Mouse (Mus musculus) adrenal gland, adult 18-20 months (tissue): Measurements from ENCODE around the gene Igsf11. TPM values are rescaled to one million over a fixed set of nuclear protein-coding genes. Genes with fewer than 3 reads are reported as not detected.
A peak's percentile ranks its signal among the peaks of the same experiment; 100 is the strongest.

Source experiments
- DNase-seq, 2 experiments: peaks; one replicate each; pipeline ENCODE4 v3.0.0; 2021 to 2022; ENCODE audit warnings: low spot score in 2 of 2
- total RNA-seq, 2 experiments: library from RNA; stranded (reverse); gene quantifications; 1 replicate in 1 of 2; 2 replicates in 1 of 2; pipeline ENCODE4 v1.2.3; 2021

Igsf11 gene
- total RNA-seq, 2 experiments from 2014 or later = 4.9 to 40.9 TPM

DNA sequence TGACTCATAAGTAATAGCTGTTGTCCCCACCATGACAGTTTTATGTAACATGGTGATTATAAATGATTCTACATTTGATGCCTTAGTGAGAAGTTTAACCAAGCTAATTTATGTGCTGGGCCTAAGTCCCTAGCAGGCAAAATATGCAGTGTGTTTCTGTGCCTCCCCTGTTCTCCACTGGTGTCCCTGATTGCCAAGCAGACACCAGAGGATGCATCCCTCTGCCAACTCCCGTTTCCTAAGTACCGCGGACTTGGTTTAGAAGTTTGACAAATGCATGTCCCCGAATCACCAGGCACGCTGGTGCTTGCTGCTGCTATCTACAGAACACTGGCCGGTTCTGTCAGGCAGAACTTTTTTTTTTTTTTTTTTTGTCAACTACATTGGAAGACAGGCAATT lies 39.0 kb downstream of the Igsf11 start:
- DNase-seq = peak in 1 of 2 experiments; percentile 18

DNA sequence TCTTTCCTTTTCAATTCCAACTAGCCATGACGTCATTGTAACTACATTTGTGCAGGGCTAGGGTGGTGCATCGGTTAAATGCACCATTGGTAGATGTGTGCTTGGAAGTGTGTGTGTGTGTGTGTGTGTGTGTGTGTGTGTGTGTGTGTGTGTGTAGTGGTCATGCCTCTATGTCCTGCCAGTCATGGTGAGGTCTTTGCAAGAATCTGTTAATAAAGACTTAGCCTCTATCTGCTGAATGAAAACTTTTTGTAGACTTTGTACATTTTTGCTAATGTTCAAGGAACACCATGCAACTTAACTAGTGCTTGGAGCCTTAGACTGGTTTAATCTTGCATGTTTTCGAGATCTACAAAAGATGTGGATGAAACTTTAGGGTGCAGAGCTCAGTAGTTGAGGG lies 48.3 kb downstream of the Igsf11 start:
- no peak for DNase-seq

DNA sequence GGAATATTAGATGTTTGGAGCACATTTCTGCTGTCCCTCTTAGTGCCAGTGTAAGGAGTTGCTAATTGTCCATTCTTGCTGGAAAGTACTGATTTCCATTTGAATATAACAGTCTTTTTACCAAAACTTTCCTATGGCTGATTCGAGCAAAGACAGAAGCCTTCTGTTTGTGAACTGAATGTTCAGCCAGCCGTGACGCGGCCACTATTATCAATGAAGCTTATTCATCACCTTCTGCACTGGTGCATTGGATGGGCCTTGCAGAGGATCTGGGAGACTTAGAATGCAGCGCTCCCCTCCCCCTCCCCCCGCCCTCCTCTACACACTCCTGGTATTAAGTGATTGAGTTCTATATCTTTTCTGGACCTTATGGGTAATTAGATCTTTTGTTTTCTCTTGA lies 48.8 kb downstream of the Igsf11 start:
- no peak for DNase-seq

DNA sequence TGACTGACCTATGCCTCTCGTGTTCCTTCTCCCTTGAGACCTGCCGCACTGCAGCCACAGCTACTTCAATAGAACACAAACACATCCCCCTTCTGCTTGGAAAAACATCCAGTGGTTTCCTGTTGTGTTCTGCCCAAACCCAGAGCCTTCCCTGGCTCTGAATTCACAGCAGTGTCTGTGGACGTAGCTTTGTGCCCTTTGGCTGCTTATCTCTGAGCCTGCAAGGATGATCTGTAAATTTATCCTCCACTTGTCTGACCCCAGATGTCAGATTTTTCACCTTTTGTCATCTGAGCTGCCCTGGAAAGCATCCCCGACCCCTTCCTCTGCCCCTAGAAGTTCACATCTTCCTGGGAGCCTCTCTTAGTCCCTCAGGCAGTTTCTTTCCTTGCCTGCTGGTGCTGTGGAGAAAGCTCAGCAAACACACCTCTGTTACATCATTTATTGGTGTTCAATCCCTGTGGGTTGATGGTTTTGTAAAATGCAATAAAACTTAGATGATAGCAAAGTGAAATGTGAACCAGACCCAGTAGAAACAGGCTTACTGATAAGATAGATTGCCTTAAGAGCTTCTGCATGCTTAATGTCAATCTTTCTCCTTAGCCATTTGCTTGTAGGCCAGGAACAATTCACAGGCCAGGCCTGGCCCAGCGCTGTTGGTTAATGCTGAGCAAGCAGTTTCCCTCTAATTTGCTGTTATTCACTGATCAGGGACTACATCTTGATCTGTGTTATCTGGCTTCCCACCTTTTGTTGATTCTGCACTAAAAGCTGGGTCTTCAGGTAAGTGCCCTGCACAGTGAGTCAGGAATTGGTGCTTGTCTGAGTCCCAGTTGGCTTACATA lies 51.5 kb downstream of the Igsf11 start:
- no peak for DNase-seq

DNA sequence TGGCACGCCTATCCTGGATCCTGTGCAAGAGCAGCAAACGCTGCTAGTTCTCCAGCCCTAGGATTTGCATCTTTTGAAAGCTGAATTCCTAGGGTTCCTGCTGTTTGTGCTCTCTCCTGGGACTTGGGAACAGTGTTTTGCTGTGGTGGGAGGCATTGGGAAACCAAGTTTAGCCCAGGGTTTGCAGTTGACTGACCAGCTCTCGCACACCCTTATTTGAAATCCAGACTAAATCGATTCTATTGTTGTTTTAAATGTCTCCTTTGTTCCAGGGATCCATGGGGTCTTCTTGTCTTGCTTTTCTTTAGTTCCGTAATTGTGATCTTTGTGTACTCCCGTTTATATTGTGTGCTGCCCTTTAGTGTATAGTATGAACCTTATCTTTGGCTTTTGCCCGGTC lies 52.6 kb downstream of the Igsf11 start:
- no peak for DNase-seq

DNA sequence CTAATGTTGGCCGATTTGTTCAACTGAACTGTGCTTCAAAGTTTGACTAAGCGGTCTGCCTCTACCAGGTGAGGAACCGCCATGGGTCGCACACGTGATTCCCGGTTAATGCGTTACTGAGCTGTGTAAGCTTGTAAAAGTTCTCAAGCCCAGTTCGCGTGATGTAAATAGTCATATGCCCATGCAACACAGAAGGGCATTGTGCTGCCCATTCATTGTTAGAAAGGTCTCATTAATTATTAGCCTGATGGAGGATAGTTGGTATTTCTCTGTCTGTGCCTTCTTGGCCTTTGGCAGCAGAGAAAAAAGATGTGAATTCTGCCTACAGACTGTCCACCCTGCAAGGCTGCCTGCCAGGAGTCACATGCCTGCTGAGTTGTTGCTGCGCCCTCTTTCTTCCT lies 53.1 kb downstream of the Igsf11 start:
- DNase-seq = no peak

DNA sequence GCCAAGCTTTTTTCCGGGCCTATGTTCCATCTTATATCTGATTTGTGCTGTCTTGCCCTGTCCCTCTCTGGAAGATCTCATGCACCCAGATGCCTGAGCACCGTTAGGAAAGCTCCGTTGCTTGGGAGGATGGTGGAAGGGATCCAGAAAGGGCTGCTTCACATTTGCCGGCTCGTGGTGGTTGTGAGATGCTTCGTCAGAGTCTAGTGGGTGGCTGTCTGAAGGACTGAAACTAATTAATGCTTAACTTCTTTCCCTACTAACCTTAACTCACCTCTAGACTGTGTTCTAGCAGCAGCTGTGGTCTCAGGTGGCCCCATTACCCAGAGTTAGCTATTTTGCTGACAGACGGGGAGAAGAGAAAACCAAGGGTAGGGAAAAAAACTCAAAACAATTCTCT lies 54.0 kb downstream of the Igsf11 start:
- no peak for DNase-seq

DNA sequence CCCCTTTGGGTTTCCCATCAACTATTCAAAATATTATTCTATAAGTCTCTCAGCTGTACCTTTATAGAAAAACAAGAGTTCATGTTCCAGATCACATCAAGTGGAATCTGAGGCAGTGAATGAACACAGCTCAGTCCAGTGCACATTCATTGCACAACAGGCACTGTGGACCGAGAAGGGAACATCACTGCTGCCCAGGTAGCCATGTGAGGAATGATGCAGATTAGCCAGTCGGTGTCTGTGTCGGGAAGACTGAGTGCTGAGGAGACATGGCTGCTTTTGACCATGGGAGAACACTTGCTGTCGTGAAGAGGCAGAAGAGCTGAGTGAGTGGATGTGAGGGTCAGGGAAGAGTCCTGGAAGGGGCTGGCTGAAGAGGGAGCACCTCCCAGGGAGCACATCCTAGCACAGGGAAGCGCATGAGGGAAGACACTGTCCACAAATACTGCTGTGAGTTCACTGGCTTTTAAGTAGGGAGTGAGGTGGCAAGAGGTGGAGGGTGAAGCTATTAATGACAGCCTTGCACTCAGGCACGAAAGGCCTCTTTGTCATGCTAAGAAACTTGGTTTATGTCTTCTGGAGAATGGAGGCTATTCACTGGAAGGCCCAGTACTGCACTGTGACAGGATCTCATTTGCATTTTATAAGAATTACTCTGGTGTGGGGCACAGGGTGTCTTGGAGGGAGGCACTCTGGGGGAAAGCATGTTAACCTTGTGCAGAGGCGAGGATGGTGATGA lies 54.8 kb downstream of the Igsf11 start:
- DNase-seq = no peak

DNA sequence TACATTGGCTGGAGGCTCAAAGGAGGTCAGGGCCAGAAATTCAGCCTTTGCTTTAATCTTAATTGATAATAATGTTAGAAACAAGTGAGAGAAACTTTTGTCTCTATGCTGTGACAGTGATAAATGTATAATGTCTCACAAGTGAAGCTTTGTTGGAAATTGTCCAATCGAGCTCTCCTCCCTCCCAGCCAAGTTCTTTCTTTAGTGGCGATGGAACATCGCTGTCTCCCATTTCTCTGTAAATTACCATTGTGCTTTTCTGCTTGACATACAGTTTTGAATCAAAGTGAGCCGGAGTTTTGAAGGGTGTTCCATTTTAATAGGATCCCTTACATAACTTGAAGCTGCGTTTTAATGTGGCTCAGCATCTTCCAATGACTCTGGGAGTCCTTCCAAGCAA lies 56.0 kb downstream of the Igsf11 start:
- DNase-seq = no peak

DNA sequence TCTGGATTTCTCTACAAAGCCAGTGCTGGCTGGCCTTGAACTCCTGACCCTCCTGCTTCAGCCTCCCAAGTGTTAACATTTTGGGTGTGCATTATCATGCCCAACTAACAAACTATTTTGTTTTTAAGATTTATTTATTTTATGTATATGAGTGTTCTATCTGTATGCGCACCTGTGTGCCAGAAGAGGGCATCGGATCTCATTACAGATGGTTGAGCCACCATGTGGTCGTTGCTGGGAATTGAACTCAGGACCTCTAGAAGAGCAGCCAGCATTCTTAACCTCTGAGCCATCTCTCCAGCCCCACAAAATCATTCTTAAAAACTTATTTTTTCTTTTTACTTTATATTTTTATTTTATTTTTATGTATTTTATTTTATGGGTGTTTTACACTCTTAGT lies 60.4 kb downstream of the Igsf11 start:
- no peak for DNase-seq

DNA sequence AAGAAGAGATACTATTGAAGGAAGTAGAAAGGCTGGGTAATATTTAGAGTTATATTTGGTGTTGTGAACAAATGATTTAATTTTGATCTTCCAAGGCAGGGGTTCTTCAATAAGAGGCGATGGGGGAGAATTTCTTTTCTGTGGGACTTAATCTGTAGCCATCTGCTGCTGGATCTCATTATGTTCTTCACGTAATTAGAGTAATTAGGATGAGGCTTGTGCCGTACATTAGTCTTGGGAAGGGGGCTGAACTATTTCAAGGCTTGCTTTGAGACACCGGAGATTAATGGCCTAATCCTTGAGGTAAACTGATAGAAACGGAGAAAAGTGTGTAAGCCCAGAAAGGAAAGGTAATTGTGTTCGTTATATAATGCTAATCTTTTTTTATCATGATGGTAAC lies 61.4 kb downstream of the Igsf11 start:
- no peak for DNase-seq

DNA sequence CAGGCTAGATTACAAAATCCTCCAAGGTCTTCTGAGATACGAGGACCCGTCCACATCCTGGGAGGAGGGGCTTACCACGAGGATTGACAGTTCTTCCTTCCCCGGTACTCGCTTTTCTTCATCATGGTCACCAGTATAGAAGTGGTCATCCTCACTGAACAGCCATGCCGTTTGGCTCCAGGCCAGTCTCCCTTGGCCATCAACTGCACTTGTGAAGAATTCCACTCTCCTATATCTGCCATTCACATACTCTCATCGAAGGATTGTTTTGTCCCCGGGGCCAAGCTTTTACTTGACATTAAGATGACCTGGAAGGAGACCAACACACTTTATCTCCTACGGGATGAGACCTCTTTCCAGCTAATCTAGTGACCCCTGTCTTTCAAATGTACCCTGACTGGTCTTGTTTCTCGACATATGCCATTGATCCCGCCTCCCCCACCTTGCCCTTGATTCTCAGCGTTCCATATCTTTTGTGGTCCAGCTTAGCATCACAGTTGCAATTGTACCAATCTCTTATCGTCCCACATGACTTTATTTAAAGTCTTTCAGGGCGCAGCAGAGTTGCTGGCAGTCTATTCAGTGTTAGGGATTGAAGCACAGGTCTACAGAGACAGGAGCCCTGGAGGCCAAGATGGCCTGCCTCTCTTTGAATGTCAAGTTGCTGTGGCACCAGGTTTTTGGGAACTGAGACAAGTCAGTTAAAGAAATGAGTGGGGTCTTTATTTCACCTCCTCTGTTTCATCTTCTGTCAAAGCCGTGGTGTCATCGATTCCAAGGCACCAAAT lies 62.2 kb downstream of the Igsf11 start:
- DNase-seq = no peak

DNA sequence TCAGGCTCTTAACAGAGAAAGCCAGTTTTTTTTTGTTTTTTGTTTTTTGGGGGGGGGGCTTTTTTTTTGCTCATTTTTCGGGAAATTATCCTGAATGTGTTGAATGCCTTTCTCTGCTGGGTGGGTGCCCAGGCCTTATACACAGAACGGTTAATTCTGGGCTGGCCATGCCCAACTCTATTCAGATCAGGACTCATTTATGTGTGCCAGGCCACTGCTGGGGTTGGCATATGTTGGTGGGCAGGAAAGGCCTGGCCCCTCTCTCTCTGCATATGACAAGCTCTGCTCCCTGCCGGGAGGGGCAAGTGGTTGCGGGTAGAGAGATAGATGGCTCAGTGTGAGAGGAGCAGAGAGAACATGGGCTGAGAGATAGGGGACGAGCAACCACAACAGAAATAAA lies 62.8 kb downstream of the Igsf11 start:
- DNase-seq = no peak

DNA sequence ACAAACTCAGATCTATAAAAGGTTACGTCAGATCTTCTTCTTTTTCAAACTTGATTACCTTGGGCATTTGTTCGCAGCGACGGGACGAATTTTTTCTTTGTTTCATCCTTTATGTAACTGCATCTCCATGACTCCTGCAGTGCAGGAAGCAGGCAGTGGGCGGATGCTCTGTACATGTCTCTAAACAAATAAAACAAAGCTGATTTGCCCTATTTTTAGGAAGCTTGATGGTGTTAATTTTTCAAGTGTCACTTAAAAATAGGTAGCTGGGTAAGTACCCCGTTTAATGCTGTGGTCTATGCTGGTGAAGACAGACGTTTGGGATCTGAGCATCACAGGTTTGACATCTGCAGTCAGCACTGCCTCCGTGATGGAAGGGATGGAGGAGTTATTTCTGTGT lies 66.3 kb downstream of the Igsf11 start:
- no peak for DNase-seq

DNA sequence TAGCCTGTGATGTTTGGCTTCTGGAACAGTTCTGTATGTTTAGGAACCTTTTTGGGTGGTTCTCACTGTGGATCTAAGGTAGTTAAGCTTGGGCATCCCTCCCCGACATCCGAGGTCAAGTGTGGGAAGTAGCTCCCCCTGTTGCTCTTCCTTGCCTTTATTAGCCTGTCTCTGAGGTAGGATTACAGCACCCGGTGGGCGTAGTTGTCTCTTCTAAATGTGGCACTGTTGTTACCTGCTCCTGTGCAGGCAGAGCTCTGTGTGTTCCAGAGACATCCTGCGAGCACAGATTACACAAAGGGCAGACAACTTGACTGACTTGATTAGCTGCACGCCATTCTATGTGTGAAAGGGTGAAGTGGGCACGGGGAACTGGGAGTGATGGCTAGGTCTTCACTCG lies 68.1 kb downstream of the Igsf11 start:
- DNase-seq = no peak

DNA sequence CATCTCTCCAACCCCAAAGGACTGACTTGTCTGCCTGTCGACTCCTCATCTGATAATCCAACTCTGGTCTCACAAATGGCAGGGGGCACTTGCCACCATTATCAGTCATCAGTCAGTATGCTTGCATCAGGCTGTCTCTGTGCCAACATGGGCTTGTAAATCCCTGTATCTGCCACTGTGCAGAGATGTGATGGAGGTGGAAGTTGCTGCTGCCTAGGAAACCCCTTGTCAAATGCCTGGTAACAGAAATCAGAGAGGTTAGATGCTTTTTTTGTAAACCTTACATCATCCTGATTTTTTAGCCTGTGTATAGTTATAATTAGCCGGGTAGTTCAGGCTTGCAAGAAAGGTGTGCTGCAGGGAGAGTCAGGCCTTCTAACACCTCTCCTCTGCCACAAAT lies 69.4 kb downstream of the Igsf11 start:
- no peak for DNase-seq

DNA sequence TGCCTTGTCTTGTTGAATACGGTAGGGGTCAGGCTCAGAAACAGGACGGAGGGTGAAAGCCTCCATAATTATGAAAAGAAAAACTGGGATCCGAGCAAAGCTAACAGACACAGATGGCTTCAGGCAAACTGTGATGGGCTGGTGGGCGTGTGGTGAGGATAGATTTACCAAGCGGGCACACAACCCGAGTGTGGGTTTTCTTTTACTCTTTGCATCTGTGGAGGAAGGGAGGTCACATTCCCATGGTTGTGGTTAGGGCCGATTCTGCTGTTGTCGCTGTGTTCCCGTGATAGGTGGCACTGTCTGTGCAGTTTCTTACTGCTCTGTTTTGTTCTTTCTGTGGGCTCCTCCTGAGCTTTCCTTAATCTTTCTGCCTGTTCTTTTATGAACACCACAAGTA lies 70.2 kb downstream of the Igsf11 start:
- DNase-seq = no peak

DNA sequence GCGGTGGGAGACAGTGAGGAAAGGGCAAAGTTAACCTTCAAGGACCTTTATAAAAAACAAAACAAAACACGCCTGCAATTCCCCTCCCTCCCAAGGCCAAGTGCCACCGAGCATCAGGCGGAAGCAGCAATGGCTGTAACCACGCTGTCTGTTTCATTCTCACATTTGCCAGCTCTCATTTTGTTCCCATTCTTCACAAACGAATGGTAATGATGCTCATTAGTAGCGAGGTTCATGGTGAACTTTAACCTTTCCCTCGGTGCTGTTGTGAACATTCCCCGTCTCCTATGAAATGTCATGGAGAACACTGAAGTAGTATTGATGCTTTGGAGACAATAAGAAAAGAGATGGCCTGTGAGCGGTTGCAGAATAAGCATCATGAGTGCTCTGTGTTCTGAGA lies 74.6 kb downstream of the Igsf11 start:
- DNase-seq = no peak

DNA sequence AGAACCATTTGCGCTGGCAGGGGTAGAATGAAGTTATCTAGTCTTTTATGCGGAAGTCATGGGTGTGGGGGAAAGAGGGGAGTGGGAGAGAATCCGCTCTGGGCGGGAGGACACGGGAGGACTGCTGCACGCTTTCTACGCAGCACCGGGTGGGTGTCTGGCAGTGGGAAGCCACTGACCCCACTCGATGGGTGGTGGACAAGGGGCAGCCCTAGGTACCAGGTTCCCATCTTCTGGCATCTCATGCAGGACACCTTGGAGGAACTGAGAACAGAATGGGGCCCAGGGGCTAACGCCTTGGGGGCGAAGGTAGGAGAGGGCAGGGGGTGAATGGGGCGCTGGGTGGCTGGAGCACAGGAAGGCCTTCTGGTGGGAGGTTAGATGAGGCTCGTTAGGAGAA lies 83.7 kb downstream of the Igsf11 start:
- no peak for DNase-seq

DNA sequence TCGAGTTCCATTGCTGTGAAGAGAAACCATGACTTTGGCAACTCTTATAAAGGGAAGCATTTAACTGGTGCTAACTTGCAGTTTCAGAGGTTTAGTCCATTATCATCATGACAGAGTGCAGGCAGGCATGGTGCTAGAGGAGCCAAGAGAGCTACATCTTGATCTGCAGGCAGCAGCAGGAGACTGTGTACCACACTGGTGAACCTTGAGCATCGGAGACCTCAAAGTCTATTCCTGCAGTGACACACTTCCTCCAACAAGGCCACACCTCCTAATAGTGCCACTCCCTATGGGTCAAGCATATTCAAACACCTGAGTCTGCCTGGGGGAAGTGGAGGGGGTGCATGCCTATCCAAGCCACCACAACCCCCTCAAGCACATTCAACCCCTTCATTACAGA lies 86.1 kb downstream of the Igsf11 start:
- no peak for DNase-seq

DNA sequence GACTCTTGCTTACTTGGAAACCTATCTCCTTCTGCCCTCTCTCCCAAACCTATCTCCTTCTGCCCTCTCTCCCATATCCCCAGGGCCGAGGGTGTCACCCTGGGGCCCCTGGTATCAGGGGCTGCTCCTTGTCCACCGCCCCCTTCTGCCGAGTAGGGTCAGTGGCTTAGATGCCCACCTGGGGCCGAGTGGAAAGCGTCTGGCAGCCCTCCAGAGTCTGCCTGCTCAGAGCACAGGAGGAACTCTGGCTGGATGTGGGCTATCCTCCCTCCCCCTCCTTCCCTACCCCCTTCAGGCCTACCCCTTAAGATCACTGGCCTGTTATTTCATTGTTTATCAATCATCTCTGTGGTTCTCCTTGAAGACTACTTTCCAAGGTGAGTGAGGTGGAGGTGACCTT lies 88.1 kb downstream of the Igsf11 start:
- no peak for DNase-seq

DNA sequence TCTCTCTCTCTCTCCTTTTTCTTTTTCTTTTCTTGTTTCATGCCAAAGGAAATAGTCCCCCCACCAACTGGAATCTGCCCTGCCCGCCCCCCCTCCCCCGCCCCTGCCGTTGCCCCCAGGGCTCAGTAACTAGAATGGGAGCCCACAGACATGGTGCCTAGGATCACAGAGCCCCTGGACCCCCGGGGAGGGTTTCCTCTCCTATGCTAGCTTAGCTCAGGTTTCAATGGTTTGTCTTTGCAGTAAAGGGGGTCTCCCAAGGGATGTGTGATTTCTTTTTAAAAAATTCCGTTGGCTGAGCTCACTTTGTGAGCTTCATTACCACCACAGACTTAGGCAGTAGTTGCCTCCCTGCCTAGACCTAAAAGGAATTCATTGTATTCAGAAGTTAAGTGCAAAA lies 89.6 kb downstream of the Igsf11 start:
- no peak for DNase-seq
